Mouse (Mus musculus) ovary, adult 2 months (tissue): ENCODE measurements around the gene Ppp1r7. TPM values are rescaled to one million over a fixed set of nuclear protein-coding genes. Genes with fewer than 3 reads are reported as not detected.

Source experiments
- polyA plus RNA-seq: library from polyadenylated mRNA; depleted of rRNA; stranded (reverse); fragments of >200 nt; gene quantifications from 2 replicates; pipeline ENCODE4 v1.2.3, GENCODE M21; 2012; rRNA removed

The Ppp1r7 gene
- 2.9 and 3.9 TPM in 2 replicates for polyA plus RNA-seq

GRCm38 (mm10) chr1:93342648-93343503, at the start of gene Ppp1r7, which contains the start of gene Pask:
Gene Ppp1r7 (plus strand): TSS chr1:93342854.
Gene Pask (minus strand): TSS chr1:93343482.

GRCm38 (mm10) chr1:93305581-93306337, 36.9 kb upstream of the Ppp1r7 start, which contains the start of gene Mterf4:
Gene Mterf4 (minus strand): TSS chr1:93305915.

GRCm38 (mm10) chr1:93373665-93374064, 31.0 kb downstream of the Ppp1r7 start, which contains the start of gene Ano7:
Gene Ano7 (plus strand): TSS chr1:93373930.

Other genes starting within 250 kb of the Ppp1r7 start
- gene Kif1a, start 240.9 kb upstream of the Ppp1r7 start, polyA plus RNA-seq = 6.2 and 7.1 TPM in 2 replicates
- gene Agxt, start 207.6 kb upstream of the Ppp1r7 start, polyA plus RNA-seq = 0.53 TPM in 1 of 2 replicates, not detected in the other
- gene 2310007B03Rik, start 181.9 kb upstream of the Ppp1r7 start, polyA plus RNA-seq = 3.8 and 4.7 TPM in 2 replicates
- gene Crocc2, start 174.1 kb upstream of the Ppp1r7 start, polyA plus RNA-seq = 5.7 and 6.2 TPM in 2 replicates
- 53.1 and 54.4 TPM in 2 replicates for gene Sned1, start 107.0 kb upstream of the Ppp1r7 start, polyA plus RNA-seq
- 6.7 and 8.5 TPM in 2 replicates for gene Mterf4, start 36.9 kb upstream of the Ppp1r7 start, polyA plus RNA-seq
- 3.8 and 6.9 TPM in 2 replicates for gene Pask, start 628 bp downstream of the Ppp1r7 start, polyA plus RNA-seq
- 0.23 and 0.34 TPM in 2 replicates for gene Ano7, start 31.1 kb downstream of the Ppp1r7 start, polyA plus RNA-seq
- 88.2 and 96.9 TPM in 2 replicates for gene Hdlbp, start 136.0 kb downstream of the Ppp1r7 start, polyA plus RNA-seq
- gene Farp2, start 169.2 kb downstream of the Ppp1r7 start, polyA plus RNA-seq = 5.2 and 6.9 TPM in 2 replicates